ENCODE assay signal across 9 mouse cellular contexts in genomic region chr10:125786880-125787337, GRCm38 (mm10).
DNase-seq lines count a peak whose midpoint lies in the region; ATAC-seq lines count a peak whose summit lies in the region.
"Had no signal": no experiment of that assay in that cellular context is flagged by ENCODE, and none has a peak within 500 bp of the region (broad histone marks: within the 10 kb centered on the region; RNA-seq: fewer than 3 reads in every experiment).

No protein-coding gene starts in this region.

- WGBS in neural tube, embryonic 12.5 days = 2% methylated on average over 17 of the region's 17 CpGs

- H3K4me2 ChIP-seq in neural tube, embryonic 12.5 days (replicated peaks) = peak overlapping the region; percentile 66

- peaks cover 27% of the 10 kb centered on the region for H3K4me1 ChIP-seq in neural tube, embryonic 12.5 days

- no peak for DNase-seq in frontal cortex, postnatal 36 days (ENCODE audit: low spot score in 2 of 2)
- DNase-seq in testis, postnatal 10 days (ENCODE audit: low spot score) = peak; percentile 55
- DNase-seq in testis, postnatal 14 days (ENCODE audit: low spot score) = no peak
- DNase-seq in kidney, postnatal 4 days = peak; percentile 65 to 74
- DNase-seq in urinary bladder, postnatal 14 days (ENCODE audit: low spot score) = no peak
- DNase-seq in right cerebral cortex, postnatal 36 days (ENCODE audit: low spot score in 2 of 2) = no peak

- H3K9me3 ChIP-seq in neural tube, embryonic 12.5 days = peaks cover 5% of the 10 kb centered on the region; the same call in 1 of the 2 replicates

- H3K27ac ChIP-seq in neural tube, embryonic 12.5 days = 0 out of 2 replicates have a peak overlapping the region, but pooled peaks have one; percentile 12

- peak overlapping the region; percentile 21 for H3K4me3 ChIP-seq in neural tube, embryonic 12.5 days

- H3K36me3 ChIP-seq in neural tube, embryonic 12.5 days = no peaks in the 10 kb centered on the region

- ATAC-seq in frontal cortex, adult (ENCODE audit: low TSS enrichment) = peak; percentile 38; the same call in 1 of the 2 replicates
- ATAC-seq in neural tube, embryonic 12.5 days (ENCODE audit: low FRiP score, low read depth) = peak; percentile 69

- peak overlapping the region; percentile 3; the same call in 1 of the 2 replicates for H3K9ac ChIP-seq in neural tube, embryonic 12.5 days

- H3K27me3 ChIP-seq in neural tube, embryonic 12.5 days (replicated peaks) = no peaks in the 10 kb centered on the region
- H3K27me3 ChIP-seq: CH12.LX had no signal

Comparison
In these comparisons a context has a peak if more than half of its experiments do, and no peak if none do; other contexts are left out.
1. DNase-seq: peak in testis, postnatal 10 days (single experiment) and kidney, postnatal 4 days (2 of 2); none in frontal cortex, postnatal 36 days (0 of 2), testis, postnatal 14 days (single experiment), urinary bladder, postnatal 14 days (single experiment) and right cerebral cortex, postnatal 36 days (0 of 2).